Mouse (Mus musculus) heart, embryonic 10.5 days (tissue): Measurements from ENCODE around the gene L3mbtl2. TPM values are rescaled to one million over a fixed set of nuclear protein-coding genes. Genes with fewer than 3 reads are reported as not detected.

Source experiments
- DNase-seq: peaks from one replicate; pipeline ENCODE4 v3.0.0-alpha.2; 2017; ENCODE audit warnings: low spot score
- H3K27ac ChIP-seq: fragments of 300-500 bp; sonication (generic); 2 replicates; pipeline ENCODE4 v1.5.1; 2016; ENCODE audit warnings: mild to moderate bottlenecking
- H3K27me3 ChIP-seq: fragments of 300-500 bp; sonication (generic); 2 replicates; pipeline ENCODE4 v1.6.1; 2016; ENCODE audit warnings: mild to moderate bottlenecking; ENCODE audit not compliant: poor library complexity, insufficient read depth, severe bottlenecking
- H3K36me3 ChIP-seq: fragments of 300-500 bp; sonication (generic); 2 replicates; pipeline ENCODE4 v1.6.1; 2016; ENCODE audit warnings: mild to moderate bottlenecking, moderate library complexity
- H3K4me1 ChIP-seq: fragments of 300-500 bp; sonication (generic); 2 replicates; pipeline ENCODE4 v1.6.1; 2016; ENCODE audit warnings: mild to moderate bottlenecking
- H3K4me3 ChIP-seq: fragments of 300-500 bp; sonication (generic); 2 replicates; pipeline ENCODE4 v1.5.1; 2016; ENCODE audit warnings: mild to moderate bottlenecking, moderate library complexity
- H3K9me3 ChIP-seq: fragments of 300-500 bp; sonication (generic); 2 replicates; pipeline ENCODE4 v1.6.1; 2016; ENCODE audit warnings: mild to moderate bottlenecking, moderate library complexity
- WGBS: fragments of 180-500 bp; shearing (Covaris S2); methylation state at CpG from one replicate; pipeline ENCODE4 v1.1.7; 2016; 5-methylcytosine and 5-hydroxymethylcytosine counted together
- polyA plus RNA-seq: library from polyadenylated mRNA; unstranded; fragments of >200 nt; fragmentation: Nextera tagmentation; extraction: Ambion mirVana; gene quantifications from 2 replicates; pipeline ENCODE4 v1.2.1, GENCODE M21; 2016

L3mbtl2 gene
- polyA plus RNA-seq, 1 experiment from 2014 or later = 31.3 TPM

DNA sequence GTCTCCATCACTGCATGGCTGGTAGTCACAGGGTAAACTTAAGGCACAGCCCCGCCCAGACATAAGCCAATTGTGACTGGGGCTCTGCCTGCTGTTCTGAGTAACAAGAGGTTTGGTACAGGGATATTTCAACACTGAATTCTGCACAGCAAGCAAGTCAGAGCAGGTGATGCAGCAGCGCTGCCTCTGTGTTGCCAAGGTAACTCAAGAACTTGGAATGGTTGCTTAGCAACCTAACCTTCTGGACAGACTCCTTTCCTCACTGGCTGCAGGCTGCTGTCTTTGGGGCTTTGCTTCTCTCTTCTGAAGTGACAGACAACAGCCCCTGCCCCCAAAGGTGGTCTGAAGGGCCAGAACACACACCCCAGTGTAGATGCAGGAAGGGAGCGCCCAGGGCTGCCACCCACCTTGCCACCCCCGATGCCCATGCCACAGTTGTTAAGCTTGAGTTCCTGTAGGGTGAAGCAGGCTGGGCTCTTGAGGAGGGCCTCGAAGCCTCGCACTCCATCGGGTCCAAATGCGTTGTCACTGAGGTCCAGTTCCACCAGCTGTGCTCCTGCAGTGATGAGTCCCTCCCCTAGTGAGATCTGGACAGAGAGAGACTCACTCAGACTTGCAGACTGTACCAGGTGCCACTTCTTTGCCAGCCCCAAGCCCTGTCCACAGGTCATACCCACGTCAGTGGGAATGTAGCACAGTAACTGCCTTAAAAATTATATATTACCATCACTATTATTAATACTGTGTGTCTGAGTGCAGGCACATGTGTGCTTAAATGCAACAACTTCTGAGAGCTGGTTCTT, 54.8 kb downstream of the L3mbtl2 start:
- 92% methylated on average over 9 of the region's 9 CpGs for whole genome bisulfite sequencing
- Histone ChIP-seq H3K9me3 (no peaks in the 10 kb centered on the region), H3K27me3 (no peaks in the 10 kb centered on the region), H3K4me1 (no peaks in the 10 kb centered on the region), H3K36me3 (peaks cover 94% of the 10 kb centered on the region), H3K4me3 (no peak overlapping the region), H3K27ac (no peak overlapping the region)
- DNase-seq = no peak

- no peak for DNase-seq
- WGBS = 85% methylated on average over 6 of the region's 6 CpGs
Measured at GRCm38 (mm10) chr15:81719139-81719531, 55.4 kb downstream of the L3mbtl2 start.

GRCm38 (mm10) chr15:81722361-81722760, 58.7 kb downstream of the L3mbtl2 start:
- no peaks in the 10 kb centered on the region for H3K27me3 ChIP-seq
- DNase-seq = no peak
- no peak overlapping the region for H3K27ac ChIP-seq
- peaks cover 3% of the 10 kb centered on the region; the same call in 1 of the 2 replicates for H3K4me1 ChIP-seq
- peaks cover 90% of the 10 kb centered on the region for H3K36me3 ChIP-seq
- H3K9me3 ChIP-seq = no peaks in the 10 kb centered on the region
- WGBS = 98% methylated on average over 5 of the region's 5 CpGs
- no peak overlapping the region for H3K4me3 ChIP-seq

More at GRCm38 (mm10) chr15:81719139-81719531, 55.4 kb downstream of the L3mbtl2 start:
- no peak overlapping the region for H3K4me3 ChIP-seq
- peaks cover 94% of the 10 kb centered on the region for H3K36me3 ChIP-seq
- no peak overlapping the region for H3K27ac ChIP-seq
- H3K9me3 ChIP-seq = no peaks in the 10 kb centered on the region
- H3K27me3 ChIP-seq = no peaks in the 10 kb centered on the region
- no peaks in the 10 kb centered on the region for H3K4me1 ChIP-seq

- Histone ChIP-seq H3K9me3 (no peaks in the 10 kb centered on the region), H3K36me3 (peaks cover 77% of the 10 kb centered on the region), H3K4me3 (no peak overlapping the region), H3K27ac (no peak overlapping the region), H3K27me3 (no peaks in the 10 kb centered on the region), H3K4me1 (peaks cover 16% of the 10 kb centered on the region)
- DNase-seq = no peak
- WGBS = 92% methylated on average over 11 of the region's 11 CpGs
Measured at GRCm38 (mm10) chr15:81723653-81724052, 60.0 kb downstream of the L3mbtl2 start.

GRCm38 (mm10) chr15:81725965-81726364, 62.3 kb downstream of the L3mbtl2 start:
- 97% methylated on average over 8 of the region's 8 CpGs for WGBS
- no peak overlapping the region for H3K27ac ChIP-seq
- H3K36me3 ChIP-seq = peaks cover 54% of the 10 kb centered on the region
- H3K27me3 ChIP-seq = no peaks in the 10 kb centered on the region
- H3K4me3 ChIP-seq = no peak overlapping the region
- H3K4me1 ChIP-seq = peaks cover 18% of the 10 kb centered on the region
- no peaks in the 10 kb centered on the region for H3K9me3 ChIP-seq
- DNase-seq = no peak

DNA sequence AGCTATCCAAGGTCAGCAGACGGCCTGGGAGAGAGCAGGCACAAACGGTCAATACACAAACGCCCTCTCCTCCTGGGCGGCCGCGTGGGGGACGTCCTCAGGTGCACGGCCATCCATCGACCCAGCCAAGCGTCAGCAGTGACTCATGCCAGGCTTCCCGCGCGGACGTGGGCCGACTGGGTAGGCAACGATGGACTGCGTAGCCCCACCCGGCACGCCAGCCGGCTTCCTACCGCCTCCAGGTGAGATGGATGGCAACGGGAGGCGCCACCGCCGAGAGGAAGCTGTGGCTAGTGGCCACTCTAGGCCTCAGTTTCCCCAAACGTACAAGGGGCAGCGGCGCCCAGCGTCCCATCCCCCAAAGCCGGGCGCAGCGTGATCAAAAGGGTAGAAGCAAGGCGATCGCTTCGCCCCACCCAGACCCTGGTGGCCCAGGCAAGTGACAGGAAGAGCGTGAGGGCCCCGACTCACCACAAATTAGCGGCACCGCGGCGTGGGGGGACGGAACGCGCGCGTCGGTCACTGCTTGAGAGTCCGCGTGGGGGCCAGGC, 65.6 kb downstream of the L3mbtl2 start:
- WGBS = under 1% methylated on average over 49 of the region's 49 CpGs
- DNase-seq = no peak
- H3K4me1 ChIP-seq = peaks cover 18% of the 10 kb centered on the region
- H3K4me3 ChIP-seq = peak overlapping the region; percentile 98
- no peaks in the 10 kb centered on the region for H3K9me3 ChIP-seq
- peaks cover 21% of the 10 kb centered on the region for H3K36me3 ChIP-seq
- H3K27ac ChIP-seq = peak overlapping the region; percentile 93
- no peaks in the 10 kb centered on the region for H3K27me3 ChIP-seq

GRCm38 (mm10) chr15:81729792-81730635, 66.3 kb downstream of the L3mbtl2 start:
- peaks cover 14% of the 10 kb centered on the region for H3K36me3 ChIP-seq
- 5% methylated on average over 41 of the region's 41 CpGs for WGBS

DNA sequence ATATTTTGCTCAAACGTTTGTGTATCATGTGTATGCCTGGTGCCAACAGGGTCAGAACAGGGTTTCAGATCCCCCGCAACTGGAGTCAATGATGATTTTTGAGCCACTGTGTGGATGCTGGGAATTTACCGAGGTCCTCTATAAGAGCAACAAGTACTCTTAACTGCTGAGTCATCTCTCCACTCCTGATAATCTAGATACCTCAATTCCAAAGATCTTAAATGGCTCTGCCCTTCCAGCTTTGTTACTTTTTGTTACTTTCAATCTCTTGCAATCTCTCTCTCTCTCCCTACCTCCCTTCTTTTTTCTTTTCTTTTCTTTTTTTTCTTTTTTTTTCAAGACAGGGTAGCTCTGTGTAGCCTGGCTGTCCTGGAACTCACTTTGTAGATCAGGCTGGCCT, 71.4 kb downstream of the L3mbtl2 start:
- 52% methylated on average over 3 of the region's 3 CpGs for WGBS
- no peak for DNase-seq
- H3K27me3 ChIP-seq = no peaks in the 10 kb centered on the region
- H3K36me3 ChIP-seq = no peaks in the 10 kb centered on the region
- no peak overlapping the region for H3K27ac ChIP-seq
- no peaks in the 10 kb centered on the region for H3K4me1 ChIP-seq
- no peaks in the 10 kb centered on the region for H3K9me3 ChIP-seq
- H3K4me3 ChIP-seq = no peak overlapping the region

More at GRCm38 (mm10) chr15:81729792-81730635, 66.3 kb downstream of the L3mbtl2 start:
- peak; percentile 100 for DNase-seq
- H3K4me3 ChIP-seq = peak overlapping the region; percentile 98
- peaks cover 18% of the 10 kb centered on the region for H3K4me1 ChIP-seq
- H3K27ac ChIP-seq = peak overlapping the region; percentile 93
- H3K27me3 ChIP-seq = no peaks in the 10 kb centered on the region
- H3K9me3 ChIP-seq = no peaks in the 10 kb centered on the region

Other genes starting within 250 kb of the L3mbtl2 start
- 461 and 481 TPM in 2 replicates for gene Rbx1, start 197.6 kb upstream of the L3mbtl2 start, polyA plus RNA-seq
- 15.0 and 25.3 TPM in 2 replicates for gene Ep300, start 78.5 kb upstream of the L3mbtl2 start, polyA plus RNA-seq
- 0.53 and 1.4 TPM in 2 replicates for gene Chadl, start 33.4 kb downstream of the L3mbtl2 start, polyA plus RNA-seq
- 30.1 and 34.2 TPM in 2 replicates for gene Zc3h7b, start 81.2 kb downstream of the L3mbtl2 start, polyA plus RNA-seq
- 140 and 141 TPM in 2 replicates for gene Rangap1, start 81.6 kb downstream of the L3mbtl2 start, polyA plus RNA-seq
- 17.3 and 20.2 TPM in 2 replicates for gene Tef, start 138.5 kb downstream of the L3mbtl2 start, polyA plus RNA-seq
- gene Tob2, start 194.9 kb downstream of the L3mbtl2 start, polyA plus RNA-seq = 13.0 and 15.6 TPM in 2 replicates
- 154 and 200 TPM in 2 replicates for gene Phf5a, start 208.0 kb downstream of the L3mbtl2 start, polyA plus RNA-seq
- 320 and 472 TPM in 2 replicates for gene Aco2, start 208.4 kb downstream of the L3mbtl2 start, polyA plus RNA-seq